Mouse (Mus musculus) left cerebral cortex, adult 8-10 months (tissue): ENCODE measurements around the gene She. TPM values are rescaled to one million over a fixed set of nuclear protein-coding genes. Genes with fewer than 3 reads are reported as not detected.

Source experiments
- DNase-seq, 2 experiments: peaks; one replicate each; pipeline ENCODE4 v3.0.0; 2022; ENCODE audit warnings: low spot score in 2 of 2
- total RNA-seq, 4 experiments: library from RNA; stranded (reverse); gene quantifications; 2 replicates each; pipeline ENCODE4 v1.2.4; 2022

The She gene
- total RNA-seq, 4 experiments from 2014 or later = 2.7 to 3.7 (median 3.4) TPM

DNA sequence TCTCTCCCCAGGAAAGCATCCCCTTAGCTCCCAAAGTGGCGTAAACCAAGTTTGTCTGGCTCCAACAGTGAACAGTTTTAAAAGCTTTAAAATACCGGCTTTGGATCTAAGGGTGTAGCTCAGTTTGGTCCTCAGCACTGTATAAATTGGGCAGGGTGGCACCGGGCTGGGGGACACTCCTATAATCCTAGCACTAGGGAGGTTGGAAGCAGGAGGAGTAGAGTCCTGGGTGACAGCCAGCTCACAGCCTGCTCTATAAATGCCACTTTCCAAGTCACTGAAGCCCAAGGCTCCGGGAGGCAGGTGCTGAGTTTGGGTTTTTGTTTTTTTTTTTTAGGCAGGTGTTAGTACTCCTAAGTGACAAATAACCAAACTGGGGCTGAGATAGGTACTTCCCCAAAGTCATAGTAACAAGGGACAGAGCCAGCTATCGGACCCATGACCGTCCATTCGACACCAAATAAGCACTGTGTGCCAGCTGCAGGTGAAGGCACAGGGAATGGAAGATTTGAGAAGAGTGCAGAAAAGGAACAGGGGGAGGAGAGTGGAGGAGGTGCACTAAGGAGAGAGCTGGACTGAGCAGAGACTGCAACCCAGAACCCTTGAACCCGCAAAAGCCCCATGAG lies 51.5 kb downstream of the She start:
- no peak for DNase-seq

DNA sequence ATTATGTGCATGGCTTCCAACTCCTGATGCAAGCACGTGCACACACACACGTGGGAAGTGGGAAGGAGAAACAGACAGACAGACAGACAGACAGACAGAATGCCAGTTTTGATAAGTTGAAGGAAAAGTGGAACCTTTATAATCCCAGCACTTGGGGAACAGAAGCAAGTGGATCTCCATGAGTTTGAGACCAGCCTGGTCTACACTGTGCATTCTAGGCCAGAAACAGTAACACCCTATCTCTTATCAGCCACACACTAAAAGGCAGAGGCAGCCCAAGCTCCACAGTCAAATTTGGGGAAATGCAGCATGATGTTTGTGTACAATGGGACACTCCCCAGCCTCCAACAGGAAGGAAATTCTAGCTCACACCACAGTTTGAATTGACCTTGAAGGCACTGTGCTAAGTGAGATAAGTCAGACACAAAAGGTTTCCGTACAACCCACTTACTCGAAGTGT lies 52.4 kb downstream of the She start:
- DNase-seq = no peak

DNA sequence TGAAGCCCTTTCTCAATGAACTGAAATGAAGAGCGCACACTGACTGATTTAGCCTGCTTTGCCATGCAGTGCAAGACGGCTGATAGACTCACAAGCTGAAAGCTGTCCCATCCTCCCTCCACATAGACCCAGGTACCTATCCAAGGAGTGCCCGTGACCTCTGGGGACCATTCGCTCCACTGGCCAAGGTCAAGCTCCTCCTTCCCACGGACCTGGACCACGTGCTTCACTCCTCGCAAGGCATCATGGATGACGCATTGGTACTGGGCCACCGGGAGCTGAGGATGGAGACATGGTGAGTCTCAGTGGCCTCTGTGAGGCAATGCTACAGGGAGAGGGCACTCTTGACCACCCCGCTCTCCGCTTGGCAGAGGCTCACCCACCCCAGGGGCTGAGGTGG lies 54.6 kb downstream of the She start:
- no peak for DNase-seq

GRCm38 (mm10) chr3:89887582-89888230 lies 56.5 kb downstream of the She start:
- DNase-seq = no peak

DNA sequence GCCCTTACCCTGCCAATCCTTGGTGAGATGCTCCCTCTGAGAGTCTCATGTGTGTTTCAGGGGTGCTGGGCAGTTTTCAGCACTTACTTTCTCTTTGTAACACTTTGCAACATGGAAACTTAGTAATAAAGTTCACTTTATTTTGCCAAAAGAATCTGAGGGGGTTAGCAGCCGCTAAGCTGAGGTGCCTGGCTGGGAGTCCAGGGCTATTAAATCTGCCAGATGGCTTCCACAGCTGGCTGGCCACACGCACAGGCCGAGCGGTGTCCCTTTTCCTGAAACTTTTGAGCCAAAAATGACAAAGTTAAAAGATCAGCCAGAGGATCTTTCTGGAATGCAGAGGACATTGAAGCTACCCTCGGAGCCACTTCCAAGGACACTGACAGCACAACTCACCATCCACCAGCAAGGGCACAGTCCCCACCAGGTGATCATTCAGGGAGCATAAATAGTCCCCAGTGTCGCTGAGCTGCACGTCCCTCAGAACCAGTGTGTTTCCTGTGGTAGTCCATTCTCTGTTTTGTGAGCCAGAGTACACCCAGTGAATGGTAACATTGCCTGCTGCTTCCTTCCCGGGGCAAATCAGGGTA lies 58.8 kb downstream of the She start:
- no peak for DNase-seq

- no peak for DNase-seq
Measured at GRCm38 (mm10) chr3:89891696-89892095, 60.5 kb downstream of the She start.

DNA sequence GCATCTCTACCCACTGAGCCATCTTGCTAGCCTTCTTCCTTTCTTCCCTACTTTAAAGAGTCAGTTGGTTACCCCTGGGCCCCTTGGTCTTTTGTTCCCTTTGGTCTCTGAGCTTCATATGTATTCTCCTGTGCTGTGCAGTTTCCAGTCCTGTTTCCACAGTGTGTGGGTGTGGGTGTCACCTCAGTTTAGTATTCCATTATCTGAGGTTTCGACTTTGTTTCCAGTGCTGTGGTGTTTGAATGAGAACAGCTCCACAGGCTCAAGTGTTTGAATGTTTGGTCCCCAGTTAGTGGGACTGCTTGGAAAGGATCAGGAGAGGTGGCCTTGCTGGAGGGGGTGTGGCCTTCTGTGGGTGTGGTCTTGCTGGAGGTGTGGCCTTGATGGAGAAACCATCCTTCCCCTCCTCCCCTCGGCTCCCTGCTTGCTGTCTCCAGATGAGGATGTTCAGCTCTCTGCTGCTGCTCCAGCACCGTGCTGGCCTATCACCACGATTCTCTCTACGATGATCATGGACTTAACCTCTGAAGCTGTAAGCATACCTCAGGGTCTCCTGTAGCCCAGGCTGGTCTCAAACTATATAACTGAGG lies 61.4 kb downstream of the She start:
- DNase-seq = no peak

DNA sequence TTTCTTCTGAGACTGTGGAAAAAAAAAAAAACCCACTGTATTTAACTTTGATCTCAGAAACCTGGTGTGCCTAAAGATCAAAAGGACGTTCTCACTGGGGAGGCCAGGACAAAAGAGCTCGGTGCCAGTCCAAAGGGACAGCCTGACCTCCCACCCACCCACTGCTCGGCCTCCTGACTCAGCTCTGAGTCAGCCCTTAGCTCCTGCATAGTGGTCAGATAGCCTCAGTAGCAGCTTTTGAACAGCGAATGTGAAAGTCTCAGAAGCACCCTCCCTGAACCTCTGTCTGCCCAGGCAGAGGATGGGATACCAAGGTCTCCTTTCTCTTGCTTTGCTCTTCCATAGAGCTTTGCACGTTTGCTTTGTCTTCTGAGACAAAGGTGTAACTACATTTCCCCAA lies 65.4 kb downstream of the She start:
- DNase-seq = no peak

- no peak for DNase-seq
Measured at GRCm38 (mm10) chr3:89897204-89897796, 66.1 kb downstream of the She start.

DNA sequence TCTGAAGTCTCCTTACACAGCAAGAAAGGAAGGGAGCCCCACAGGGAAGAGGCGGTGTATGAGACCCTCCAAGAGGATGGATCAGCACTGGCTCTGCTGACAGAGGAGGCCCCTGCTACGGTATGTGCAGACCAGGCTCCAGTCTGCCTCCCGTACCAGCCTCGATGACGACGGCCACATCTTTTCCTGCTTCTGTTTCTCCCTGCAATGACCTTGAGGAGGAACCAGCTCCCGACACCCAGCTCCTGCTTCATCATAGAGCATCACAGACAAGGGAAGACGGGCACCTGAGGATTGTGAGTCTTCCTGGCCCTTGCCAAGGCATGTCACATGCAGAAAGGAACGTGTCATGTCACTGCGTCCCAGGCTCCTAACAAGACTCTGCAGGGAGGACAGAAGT lies 66.8 kb downstream of the She start:
- DNase-seq = no peak

- no peak for DNase-seq
Measured at GRCm38 (mm10) chr3:89898870-89899510, 67.8 kb downstream of the She start.

DNA sequence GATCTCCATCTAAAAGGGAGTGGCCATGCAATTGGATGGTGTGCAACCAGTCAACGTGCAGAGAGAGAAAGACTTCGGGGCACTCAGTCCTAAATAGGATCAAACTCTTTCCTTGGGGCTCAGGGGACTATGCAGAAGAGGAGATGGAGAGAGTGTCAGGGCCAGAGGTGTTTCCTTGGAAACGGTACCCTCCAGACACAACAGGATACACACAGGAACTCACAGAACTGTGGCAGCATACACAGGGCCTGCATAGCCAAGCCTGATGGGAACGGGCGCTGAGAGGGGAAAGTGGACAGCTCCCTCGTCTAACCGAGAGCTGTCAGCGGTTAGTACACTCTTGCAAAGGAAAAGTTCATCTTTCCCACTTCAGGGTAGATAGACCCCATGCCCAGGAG lies 68.3 kb downstream of the She start:
- no peak for DNase-seq

- no peak for DNase-seq
Measured at GRCm38 (mm10) chr3:89907846-89908245, 76.7 kb downstream of the She start.

Other genes starting within 250 kb of the She start
- 100 to 1,000 TPM; 136 to 145 (median 140) TPM for gene Adar, start 116.3 kb upstream of the She start, total RNA-seq
- 10 to 100 TPM; 28.9 to 31.9 (median 30.8) TPM for gene Chrnb2, start 66.7 kb upstream of the She start, total RNA-seq
- gene Ube2q1, start 57.8 kb upstream of the She start, total RNA-seq = 10 to 100 TPM; 78.4 to 83.7 (median 83.2) TPM
- 1 to 10 TPM; 3.8 to 6.6 (median 5.3) TPM for gene Il6ra, start 81.8 kb downstream of the She start, total RNA-seq
- 100 to 1,000 TPM in 2 of 4 experiments, 10 to 100 TPM in 2; 96.1 to 111 (median 101) TPM for gene Atp8b2, start 132.1 kb downstream of the She start, total RNA-seq
- 100 to 1,000 TPM in 1 of 4 experiments, 10 to 100 TPM in 3; 81.7 to 101 (median 87.0) TPM for gene Hax1, start 167.4 kb downstream of the She start, total RNA-seq
- 100 to 1,000 TPM in 2 of 4 experiments, 10 to 100 TPM in 2; 96.0 to 104 (median 100) TPM for gene 4933434E20Rik, start 220.3 kb downstream of the She start, total RNA-seq
- gene Ubap2l, start 221.3 kb downstream of the She start, total RNA-seq = 100 to 1,000 TPM; 162 to 181 (median 175) TPM
- gene Tpm3, start 241.3 kb downstream of the She start, total RNA-seq = 100 to 1,000 TPM; 153 to 181 (median 166) TPM